Mouse (Mus musculus): Measurements from ENCODE around the gene Lats2. TPM values are rescaled to one million over a fixed set of nuclear protein-coding genes. Genes with fewer than 3 reads are reported as not detected.
"Not testable (repeated sequence)": the region's sequence is repeated elsewhere in the genome, so short reads cannot be mapped to it uniquely, and the experiment has no call there.

The Lats2 gene
- polyA plus RNA-seq, 1 experiment from 2014 or later, result 11.2 TPM

GRCm38 (mm10) chr14:57756094-57756493 is 2.1 kb downstream of the Lats2 start:
- no peak for ATAC-seq (ENCODE audit: low read depth)
- no peak overlapping the region for H3K9ac ChIP-seq
- no peaks in the 10 kb centered on the region for H3K27me3 ChIP-seq
- 85% methylated on average over 4 of the region's 4 CpGs for WGBS
- H3K36me3 ChIP-seq, result no peaks in the 10 kb centered on the region
- H3K9me3 ChIP-seq, result no peaks in the 10 kb centered on the region
- H3K4me1 ChIP-seq (replicated peaks), result peaks cover 5% of the 10 kb centered on the region; the same call in 1 of the 2 replicates
- no peak overlapping the region for H3K4me3 ChIP-seq
- H3K27ac ChIP-seq (replicated peaks), result no peak overlapping the region
- H3K4me2 ChIP-seq, result no peak overlapping the region

DNA sequence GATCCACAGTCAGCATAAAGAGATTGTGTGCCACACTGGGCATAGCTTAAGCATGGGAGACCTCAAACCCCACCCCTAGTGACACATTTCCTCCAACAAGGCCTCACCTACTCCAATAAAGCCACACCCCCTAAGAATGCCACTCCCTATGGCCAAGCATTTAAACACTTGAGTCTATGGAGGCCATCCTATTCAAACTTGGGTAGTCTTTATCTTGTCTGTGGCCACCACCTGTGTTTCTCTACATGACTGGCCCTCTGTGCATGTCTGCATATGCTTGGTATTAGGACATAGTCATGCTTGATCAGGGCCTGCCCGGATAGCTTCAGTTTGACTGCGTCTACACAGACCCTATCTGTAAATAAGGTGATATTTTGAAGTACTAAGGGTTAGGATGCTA is 2.5 kb downstream of the Lats2 start:
- Histone ChIP-seq H3K27ac (replicated peaks) (no peak overlapping the region), H3K4me3 (no peak overlapping the region), H3K4me2 (no peak overlapping the region), H3K9me3 (no peaks in the 10 kb centered on the region), H3K27me3 (no peaks in the 10 kb centered on the region), H3K4me1 (replicated peaks) (peaks cover under 1% of the 10 kb centered on the region; the same call in 1 of the 2 replicates), H3K9ac (no peak overlapping the region), H3K36me3 (no peaks in the 10 kb centered on the region)
- WGBS, result 96% methylated on average over 2 of the region's 2 CpGs
- ATAC-seq (ENCODE audit: low read depth), result no peak

GRCm38 (mm10) chr14:57753351-57753992 is 4.7 kb downstream of the Lats2 start:
- no peaks in the 10 kb centered on the region for H3K9me3 ChIP-seq
- no peak overlapping the region; the same call in 1 of the 2 replicates for H3K27ac ChIP-seq (replicated peaks)
- H3K9ac ChIP-seq, result no peak overlapping the region
- no peak for ATAC-seq (ENCODE audit: low read depth)
- 46% methylated on average over 9 of the region's 9 CpGs for WGBS
- no peak overlapping the region for H3K4me2 ChIP-seq
- H3K4me1 ChIP-seq (replicated peaks), result no peaks in the 10 kb centered on the region
- no peaks in the 10 kb centered on the region for H3K27me3 ChIP-seq
- H3K36me3 ChIP-seq, result no peaks in the 10 kb centered on the region
- no peak overlapping the region for H3K4me3 ChIP-seq

- ATAC-seq (ENCODE audit: low read depth), result not testable (repeated sequence)
Measured at GRCm38 (mm10) chr14:57751006-57751405, 7.2 kb downstream of the Lats2 start.

DNA sequence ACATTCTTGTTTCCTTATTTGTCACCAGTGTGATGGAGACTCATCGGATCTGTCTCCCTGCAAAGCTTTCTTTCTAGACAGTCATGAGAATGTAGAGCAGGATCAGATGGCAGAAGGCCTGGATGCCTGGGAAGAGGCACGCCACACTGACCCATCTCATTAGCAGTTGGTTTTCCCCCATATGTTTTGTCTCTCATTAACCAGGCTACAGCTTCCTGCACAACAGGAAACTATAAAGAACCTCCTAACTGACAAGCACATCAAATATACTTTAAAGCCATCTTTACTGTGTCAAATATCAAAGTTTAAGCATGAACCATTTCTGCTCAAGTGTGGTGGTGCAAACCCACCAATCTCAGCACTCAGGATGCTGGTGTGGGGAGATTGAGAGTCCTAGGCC is 8.7 kb downstream of the Lats2 start:
- H3K36me3 ChIP-seq, result no peaks in the 10 kb centered on the region
- no peak overlapping the region for H3K4me2 ChIP-seq
- no peak overlapping the region for H3K4me3 ChIP-seq
- no peak for ATAC-seq (ENCODE audit: low read depth)
- H3K4me1 ChIP-seq (replicated peaks), result peaks cover 15% of the 10 kb centered on the region
- no peaks in the 10 kb centered on the region for H3K27me3 ChIP-seq
- no peak overlapping the region for H3K9ac ChIP-seq
- no peaks in the 10 kb centered on the region for H3K9me3 ChIP-seq
- 66% methylated on average over 2 of the region's 2 CpGs for WGBS
- no peak overlapping the region for H3K27ac ChIP-seq (replicated peaks)

More at GRCm38 (mm10) chr14:57751006-57751405, 7.2 kb downstream of the Lats2 start:
- not testable (repeated sequence) for H3K9ac ChIP-seq; H3K9me3 ChIP-seq; H3K27me3 ChIP-seq; H3K36me3 ChIP-seq; H3K4me2 ChIP-seq; H3K4me3 ChIP-seq; H3K27ac ChIP-seq (replicated peaks); H3K4me1 ChIP-seq (replicated peaks)

DNA sequence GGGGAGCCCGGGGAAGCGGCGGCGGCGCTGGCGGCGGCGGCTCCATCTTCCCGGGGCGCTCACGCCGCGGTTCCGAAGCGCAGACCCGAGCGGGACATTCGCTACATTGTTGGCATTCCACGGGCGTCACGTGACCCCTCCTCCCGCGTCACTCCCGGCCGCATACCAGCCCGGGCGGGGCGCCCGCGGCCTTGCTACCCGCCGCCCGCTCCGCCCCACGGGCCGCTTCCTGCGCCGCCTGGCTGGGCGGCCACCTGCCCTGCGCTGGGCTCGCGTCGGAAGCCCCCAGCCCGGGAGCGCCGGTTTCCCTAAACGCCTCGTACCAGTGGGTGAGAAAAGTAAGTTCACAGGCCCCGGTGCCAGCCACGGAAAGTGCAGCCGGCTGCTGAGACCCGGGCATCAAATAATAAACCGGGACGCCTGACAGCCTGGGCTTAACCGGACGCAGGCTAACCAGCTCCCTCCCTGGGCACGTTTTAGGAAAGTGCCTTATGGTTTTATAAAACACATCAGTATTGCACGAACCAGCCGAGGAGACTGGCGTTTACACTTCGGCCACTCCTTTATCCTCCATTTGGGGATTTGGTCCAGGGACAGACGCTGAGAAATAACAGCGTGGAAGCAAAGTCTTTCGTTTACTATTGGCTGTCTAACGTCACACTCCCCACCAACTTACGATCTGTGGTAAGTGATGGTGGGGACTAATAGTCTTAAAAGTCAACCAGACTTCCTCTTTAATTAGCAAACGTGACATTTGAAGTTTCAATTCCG is 12.0 kb downstream of the Lats2 start, which contains the start of gene Gm49361:
Gm49361 (minus strand) TSS at position 103 of the 771 bp plus-strand sequence.
- H3K4me3 ChIP-seq, result peak within 1 kb of the TSS; percentile 91
- ATAC-seq (ENCODE audit: low read depth), result peak; percentile 90
- H3K4me2 ChIP-seq, result peak within 1 kb of the TSS; percentile 89
- H3K9ac ChIP-seq, result peak within 1 kb of the TSS; percentile 86
- peak within 1 kb of the TSS; percentile 87 for H3K27ac ChIP-seq (replicated peaks)
- peaks cover 23% of the 10 kb centered on the region for H3K4me1 ChIP-seq (replicated peaks)
- H3K36me3 ChIP-seq, result no peaks in the 10 kb centered on the region
- H3K9me3 ChIP-seq, result no peaks in the 10 kb centered on the region
- H3K27me3 ChIP-seq, result no peaks in the 10 kb centered on the region
- WGBS, result under 1% methylated on average over 44 of the region's 68 CpGs

DNA sequence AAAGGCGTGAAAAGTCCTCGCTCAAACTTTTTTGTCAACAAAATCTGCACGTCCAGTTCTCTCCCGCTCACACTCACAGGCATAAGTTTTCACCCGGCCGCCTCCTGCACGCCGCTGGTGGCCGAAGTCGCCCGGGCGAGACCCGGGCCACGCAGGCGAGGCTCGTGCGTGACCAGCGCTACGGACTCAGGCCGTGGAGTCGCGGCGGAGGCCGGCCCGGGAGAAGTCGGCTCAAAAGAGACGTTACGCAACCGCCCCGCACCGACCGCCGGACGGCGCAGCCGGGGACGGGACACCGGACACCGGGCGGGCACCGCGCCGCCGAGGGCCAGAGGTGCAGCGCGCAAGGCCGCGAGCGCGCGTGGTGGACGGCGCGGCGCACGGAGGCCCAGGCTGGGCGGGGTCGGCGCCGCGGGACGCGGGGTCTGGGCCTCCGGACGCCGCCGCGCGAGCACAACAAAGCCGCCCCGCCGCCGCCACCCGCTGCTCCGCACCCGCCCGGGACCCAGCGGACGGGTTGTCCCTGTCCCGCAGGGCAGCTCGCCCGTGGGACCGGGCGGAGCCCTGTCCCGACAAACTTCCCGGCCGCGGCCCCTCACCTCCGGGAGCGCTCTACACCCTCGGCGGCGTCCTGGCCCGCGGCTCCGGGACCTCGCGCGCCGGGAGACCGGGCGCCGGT is 12.8 kb downstream of the Lats2 start:
- Histone ChIP-seq H3K4me3 (peak overlapping the region; percentile 91), H3K9ac (peak overlapping the region; percentile 86), H3K27me3 (no peaks in the 10 kb centered on the region), H3K9me3 (no peaks in the 10 kb centered on the region), H3K27ac (replicated peaks) (peak overlapping the region; percentile 87), H3K4me1 (replicated peaks) (peaks cover 23% of the 10 kb centered on the region), H3K4me2 (peak overlapping the region; percentile 89), H3K36me3 (no peaks in the 10 kb centered on the region)
- ATAC-seq (ENCODE audit: low read depth), result peak; percentile 51
- under 1% methylated on average over 101 of the region's 103 CpGs for WGBS

DNA sequence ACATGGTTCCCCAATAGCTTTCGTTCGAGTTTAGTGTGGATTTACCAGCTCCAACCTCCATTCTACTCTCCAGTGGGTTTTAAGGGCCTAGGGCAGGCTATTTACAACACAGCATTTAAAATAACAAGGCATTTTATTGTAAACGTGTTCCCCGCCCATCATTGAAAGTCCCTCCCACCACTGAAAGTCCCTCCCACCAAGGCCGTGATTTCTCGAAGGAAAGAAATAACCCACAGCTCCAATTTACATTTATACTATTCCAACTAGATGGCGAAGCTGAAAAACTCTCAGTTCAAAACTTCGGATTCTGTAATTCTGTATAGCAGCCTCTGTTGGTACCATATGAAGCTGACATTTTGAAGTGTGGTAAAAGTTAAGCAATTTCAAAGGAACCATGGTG is 13.6 kb downstream of the Lats2 start:
- Histone ChIP-seq H3K9me3 (no peaks in the 10 kb centered on the region), H3K4me1 (replicated peaks) (peaks cover 23% of the 10 kb centered on the region), H3K27ac (replicated peaks) (no peak overlapping the region), H3K9ac (peak overlapping the region; percentile 86; the same call in 1 of the 2 replicates), H3K27me3 (no peaks in the 10 kb centered on the region), H3K36me3 (no peaks in the 10 kb centered on the region), H3K4me3 (peak overlapping the region; percentile 91), H3K4me2 (peak overlapping the region; percentile 89)
- no peak for ATAC-seq (ENCODE audit: low read depth)
- 1% methylated on average over 8 of the region's 8 CpGs for WGBS

- Histone ChIP-seq H3K4me1 (replicated peaks) (peaks cover 27% of the 10 kb centered on the region), H3K27me3 (no peaks in the 10 kb centered on the region), H3K4me3 (no peak overlapping the region), H3K4me2 (no peak overlapping the region), H3K36me3 (no peaks in the 10 kb centered on the region), H3K27ac (replicated peaks) (no peak overlapping the region), H3K9ac (no peak overlapping the region), H3K9me3 (no peaks in the 10 kb centered on the region)
- 84% methylated on average over 8 of the region's 8 CpGs for WGBS
- no peak for ATAC-seq (ENCODE audit: low read depth)
Measured at GRCm38 (mm10) chr14:57740651-57741050, 17.5 kb downstream of the Lats2 start.

DNA sequence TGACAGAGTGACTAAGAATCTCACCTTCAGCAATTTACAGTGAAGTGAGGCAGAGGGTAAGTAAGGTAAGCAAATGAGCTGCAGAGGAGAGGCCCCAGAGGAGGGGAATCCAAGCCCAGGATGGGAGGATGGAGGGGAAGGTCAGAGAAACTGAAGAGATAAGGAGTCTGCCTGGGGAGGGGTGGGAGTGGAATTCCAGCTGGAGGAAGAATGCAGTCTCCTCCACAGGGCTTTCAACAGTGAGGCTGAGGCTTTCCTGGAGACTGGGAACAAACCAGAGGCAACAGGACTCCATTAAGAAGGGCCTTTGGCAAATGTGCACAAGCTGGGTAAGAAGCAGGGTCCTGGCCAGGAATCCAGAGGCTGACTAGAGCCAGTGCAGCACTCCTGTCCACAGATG is 21.1 kb downstream of the Lats2 start:
- Histone ChIP-seq H3K9ac (no peak overlapping the region), H3K27me3 (no peaks in the 10 kb centered on the region), H3K4me3 (no peak overlapping the region), H3K27ac (replicated peaks) (no peak overlapping the region), H3K9me3 (no peaks in the 10 kb centered on the region), H3K4me1 (replicated peaks) (peaks cover 31% of the 10 kb centered on the region), H3K36me3 (no peaks in the 10 kb centered on the region), H3K4me2 (no peak overlapping the region)
- ATAC-seq (ENCODE audit: low read depth), result no peak

DNA sequence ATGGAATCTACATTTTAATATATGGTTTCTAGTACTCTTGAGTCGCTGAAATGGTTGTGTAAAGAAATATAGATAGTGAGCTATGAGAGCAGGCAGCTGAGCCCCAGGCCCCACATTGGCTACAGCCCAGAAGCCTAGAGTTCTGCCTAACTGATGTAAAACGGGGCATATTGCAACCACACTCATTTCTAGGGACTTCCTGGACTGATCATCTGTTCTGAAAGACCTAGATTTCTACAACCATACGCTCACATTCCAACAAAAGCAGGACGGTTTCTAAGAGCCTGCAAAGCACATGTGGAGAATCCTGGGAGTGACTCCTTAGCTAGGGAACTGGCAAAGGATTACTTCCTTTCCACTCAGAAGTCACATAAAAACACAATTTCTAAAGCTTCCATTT is 22.0 kb downstream of the Lats2 start:
- Histone ChIP-seq H3K36me3 (no peaks in the 10 kb centered on the region), H3K27me3 (no peaks in the 10 kb centered on the region), H3K27ac (replicated peaks) (no peak overlapping the region), H3K9me3 (no peaks in the 10 kb centered on the region), H3K4me3 (no peak overlapping the region), H3K9ac (no peak overlapping the region), H3K4me1 (replicated peaks) (peaks cover 36% of the 10 kb centered on the region), H3K4me2 (no peak overlapping the region)
- no peak for ATAC-seq (ENCODE audit: low read depth)
- WGBS, result 71% methylated on average over 4 of the region's 4 CpGs

- Histone ChIP-seq H3K4me2 (no peak overlapping the region), H3K9me3 (no peaks in the 10 kb centered on the region), H3K4me1 (replicated peaks) (peaks cover 54% of the 10 kb centered on the region), H3K36me3 (no peaks in the 10 kb centered on the region), H3K27ac (replicated peaks) (0 out of 2 replicates have a peak overlapping the region, but pooled peaks have one; percentile 0), H3K4me3 (no peak overlapping the region), H3K9ac (no peak overlapping the region), H3K27me3 (no peaks in the 10 kb centered on the region)
- WGBS, result 27% methylated on average over 6 of the region's 6 CpGs
- no peak for ATAC-seq (ENCODE audit: low read depth)
Measured at GRCm38 (mm10) chr14:57732668-57733293, 25.4 kb downstream of the Lats2 start.

Data from neural tube, embryonic 13.5 days (tissue).